Mouse (Mus musculus) lung, adult 2 months (tissue): ENCODE data around the gene Adarb1.

Source experiments
- CTCF ChIP-seq: fragments of 200-500 bp; IDR thresholded peaks from 2 replicates; pipeline ENCODE4 v1.5.1; 2011; ENCODE audit warnings: mild to moderate bottlenecking, low read length, control low read depth; ENCODE audit not compliant: insufficient read depth
- POLR2A ChIP-seq: fragments of 200-500 bp; IDR thresholded peaks from 2 replicates; pipeline ENCODE4 v1.6.1; 2011; ENCODE audit warnings: low read depth, mild to moderate bottlenecking, control low read depth, low read length, borderline replicate concordance; ENCODE audit errors: extremely low read depth

DNA sequence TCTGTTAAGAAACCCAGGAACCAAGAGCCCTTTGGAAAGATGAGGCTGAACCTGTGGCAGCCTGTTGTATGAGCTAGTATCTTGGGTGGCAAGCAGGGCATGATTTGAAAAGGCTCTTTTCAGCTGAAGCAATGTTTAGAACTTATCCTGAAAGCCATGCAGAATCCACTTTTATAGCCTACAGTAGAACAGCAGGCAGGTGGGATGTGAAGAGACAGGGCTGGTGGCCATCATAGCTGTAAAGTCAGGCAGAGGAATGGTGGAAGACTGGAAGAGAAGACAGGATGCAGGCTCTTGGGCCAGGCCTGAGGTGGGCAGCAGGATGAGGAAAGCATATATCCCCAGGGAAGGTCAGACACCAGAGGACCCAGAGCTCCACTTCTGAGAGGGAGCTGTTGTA, 76.4 kb downstream of the Adarb1 start:
- TF ChIP-seq POLR2A, result no peak
- no peak for TF ChIP-seq CTCF
